Mouse (Mus musculus) olfactory bulb, adult 2 months (tissue): ENCODE results near the gene Fyn.

Experiments
- CTCF ChIP-seq: fragments of 200-500 bp; IDR thresholded peaks from 2 replicates; pipeline ENCODE4 v1.5.1; 2012; ENCODE audit warnings: low read depth, mild to moderate bottlenecking, low read length, moderate library complexity; ENCODE audit not compliant: insufficient read depth
- POLR2A ChIP-seq: fragments of 200-500 bp; IDR thresholded peaks from 2 replicates; pipeline ENCODE4 v1.6.1; 2012; ENCODE audit warnings: mild to moderate bottlenecking, low read depth, low read length, moderate library complexity; ENCODE audit not compliant: insufficient read depth

DNA sequence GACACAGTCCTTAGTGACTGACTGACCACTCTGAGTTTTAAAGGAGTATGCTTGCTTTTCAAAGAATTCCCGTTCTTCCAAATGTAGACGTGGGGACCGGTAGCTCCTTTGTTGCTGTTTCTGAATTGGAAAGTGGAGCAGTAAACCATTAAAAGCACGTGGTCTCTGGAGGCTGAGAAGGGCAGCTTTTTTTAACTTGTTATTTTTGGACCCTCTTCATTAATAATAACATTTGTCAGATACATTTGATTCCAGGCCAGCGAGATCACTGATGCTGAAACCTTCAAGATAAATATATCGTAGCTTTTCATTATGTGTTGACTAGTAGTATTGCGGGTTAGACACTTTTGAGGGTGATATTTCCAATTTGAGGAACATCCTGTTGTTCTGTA is 38.1 kb downstream of the Fyn start:
- TF ChIP-seq POLR2A (no peak), CTCF (no peak)
